Mouse (Mus musculus): ENCODE measurements around the gene Fas.

GRCm38 (mm10) chr19:34369551-34369950 lies 79.1 kb downstream of the Fas start:
- TF ChIP-seq CTCF (IDR thresholded peaks at IDR 0.05): no peak
- TF ChIP-seq EP300 (IDR thresholded peaks at IDR 0.05; ENCODE audit: insufficient read depth, low read depth, low read length): no peak
- no peak for TF ChIP-seq POLR2A (IDR thresholded peaks at IDR 0.05; ENCODE audit: insufficient read depth, low read depth, low read length)
